Mouse (Mus musculus) duodenum, adult 2 months (tissue): ENCODE data around the gene Adgrg3. TPM values are rescaled to one million over a fixed set of nuclear protein-coding genes. Genes with fewer than 3 reads are reported as not detected.

Experiments
- polyA plus RNA-seq: library from polyadenylated mRNA; depleted of rRNA; stranded (reverse); fragments of >200 nt; gene quantifications from 2 replicates; pipeline ENCODE4 v1.2.3, GENCODE M21; 2012; ENCODE audit warnings: low replicate concordance; rRNA removed

Adgrg3 gene
- 4.8 and 5.7 TPM in 2 replicates for polyA plus RNA-seq

GRCm38 (mm10) chr8:95017451-95017850 lies at the start of gene Adgrg3:
TSS of gene Adgrg3 (plus strand) at chr8:95017692.

DNA sequence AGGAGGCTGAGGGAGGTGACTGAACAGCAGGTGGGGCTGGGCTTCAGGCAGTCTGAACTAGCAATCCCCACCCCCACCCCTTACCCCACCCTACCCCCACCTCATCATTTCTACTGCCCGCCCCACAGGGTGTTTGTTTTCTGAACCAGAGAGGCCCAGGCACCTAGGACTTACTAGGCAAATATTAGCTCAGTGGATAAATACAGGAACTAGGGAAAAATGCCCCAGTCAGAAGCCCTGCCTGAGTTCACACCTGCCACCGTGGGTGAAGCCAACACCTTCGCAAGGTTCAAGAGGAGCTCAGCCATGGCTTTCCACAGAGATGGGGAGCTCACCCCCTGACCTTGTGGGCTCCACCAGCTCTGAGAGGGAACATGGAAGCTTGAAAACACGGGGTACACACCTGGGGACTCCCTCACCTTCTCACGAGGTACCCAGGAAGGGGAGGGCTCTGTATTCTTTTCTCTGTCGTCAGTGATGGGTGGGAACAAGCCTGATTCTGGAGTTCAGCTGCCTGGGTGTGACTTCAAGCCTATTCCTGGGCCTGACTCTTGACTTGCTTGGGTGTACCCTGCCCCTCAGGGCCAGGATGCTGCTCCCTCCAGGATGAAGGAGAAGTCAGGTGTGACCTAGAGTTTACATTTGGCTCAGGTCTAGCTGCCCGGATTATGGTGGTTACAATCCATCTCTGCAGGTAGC lies 42.9 kb upstream of the Adgrg3 start, which contains the start of gene Adgrg1:
TSS of gene Adgrg1 (plus strand) at position 285 of the 699 bp plus-strand sequence.

GRCm38 (mm10) chr8:95054927-95055510 lies 37.5 kb downstream of the Adgrg3 start, which contains the start of gene Drc7:
TSS of gene Drc7 (plus strand) at chr8:95055103.

DNA sequence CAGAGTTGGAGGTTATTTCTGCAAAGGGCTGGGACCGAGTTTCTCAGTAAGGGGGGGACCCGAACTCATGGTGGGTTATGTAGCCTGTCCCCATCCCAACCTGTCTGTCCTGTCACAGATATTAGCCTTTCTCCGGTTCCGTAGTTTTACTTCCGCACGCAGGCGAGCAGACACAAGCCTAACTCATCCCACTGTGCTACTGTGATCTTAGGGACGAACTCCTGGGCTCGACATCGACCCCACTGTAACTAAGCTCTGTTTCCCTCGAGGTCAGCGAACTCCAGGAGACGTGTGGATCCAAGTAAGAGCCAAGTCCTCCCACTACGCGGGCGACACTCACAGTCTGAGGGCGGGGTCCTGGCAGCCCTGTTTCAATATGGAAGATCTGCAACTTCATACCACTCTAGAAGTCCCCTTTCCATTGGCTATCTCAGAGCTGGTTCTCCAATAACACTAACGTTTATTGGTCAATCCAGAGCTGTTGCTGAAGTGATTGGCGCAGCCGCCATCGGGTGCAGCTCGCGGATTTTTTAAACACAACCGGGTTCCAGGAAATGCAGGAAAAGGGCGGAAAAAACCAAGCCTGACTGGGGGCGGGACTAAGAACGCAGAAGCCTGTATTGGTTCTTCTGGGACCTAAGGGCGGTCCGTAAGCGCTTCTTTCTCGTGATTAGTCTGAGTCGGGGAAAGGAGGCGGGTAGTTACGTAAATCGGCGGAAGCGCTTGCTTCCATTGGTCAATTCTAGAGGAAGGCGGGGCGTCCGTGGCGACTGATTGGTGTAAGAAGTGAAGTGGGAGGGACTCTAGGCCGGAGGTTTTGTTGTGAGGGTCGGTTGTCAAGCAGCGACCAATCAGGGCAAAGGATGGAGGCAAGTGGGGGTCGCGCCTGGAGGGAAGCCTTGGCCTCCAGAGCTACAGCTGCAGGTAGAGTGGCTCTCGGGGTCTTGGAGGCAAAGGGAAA lies 63.2 kb downstream of the Adgrg3 start, which contains the start of gene Katnb1:
TSS of gene Katnb1 (plus strand) at position 806 of the 961 bp plus-strand sequence.

Other genes starting within 250 kb of the Adgrg3 start
- 115 and 144 TPM in 2 replicates for gene Cx3cl1, start 245.7 kb upstream of the Adgrg3 start, polyA plus RNA-seq
- 1.1 TPM in 1 of 2 replicates, not detected in the other for gene Ccl17, start 207.2 kb upstream of the Adgrg3 start, polyA plus RNA-seq
- gene Coq9, start 179.4 kb upstream of the Adgrg3 start, polyA plus RNA-seq: 237 and 242 TPM in 2 replicates
- gene Ciapin1, start 179.3 kb upstream of the Adgrg3 start, polyA plus RNA-seq: 77.8 and 124 TPM in 2 replicates
- gene Polr2c, start 160.2 kb upstream of the Adgrg3 start, polyA plus RNA-seq: 36.8 and 50.6 TPM in 2 replicates
- 43.2 and 98.0 TPM in 2 replicates for gene Dok4, start 141.4 kb upstream of the Adgrg3 start, polyA plus RNA-seq
- gene Ccdc102a, start 99.6 kb upstream of the Adgrg3 start, polyA plus RNA-seq: 7.1 and 8.5 TPM in 2 replicates
- 7.2 and 10.5 TPM in 2 replicates for gene Adgrg5, start 94.0 kb upstream of the Adgrg3 start, polyA plus RNA-seq
- 29.3 and 63.5 TPM in 2 replicates for gene Adgrg1, start 42.9 kb upstream of the Adgrg3 start, polyA plus RNA-seq
- not detected in 2 replicates for gene Drc7, start 37.4 kb downstream of the Adgrg3 start, polyA plus RNA-seq
- 13.4 and 16.4 TPM in 2 replicates for gene Katnb1, start 63.5 kb downstream of the Adgrg3 start, polyA plus RNA-seq
- 67.6 and 72.0 TPM in 2 replicates for gene Kifc3, start 185.1 kb downstream of the Adgrg3 start, polyA plus RNA-seq